Mouse (Mus musculus): ENCODE measurements around the gene Apobec3. TPM values are rescaled to one million over a fixed set of nuclear protein-coding genes. Genes with fewer than 3 reads are reported as not detected.
"Not testable (repeated sequence)": the region's sequence is repeated elsewhere in the genome, so short reads cannot be mapped to it uniquely, and the experiment has no call there.

Gene Apobec3
- polyA plus RNA-seq, 1 experiment from 2014 or later, result 5.1 TPM

DNA sequence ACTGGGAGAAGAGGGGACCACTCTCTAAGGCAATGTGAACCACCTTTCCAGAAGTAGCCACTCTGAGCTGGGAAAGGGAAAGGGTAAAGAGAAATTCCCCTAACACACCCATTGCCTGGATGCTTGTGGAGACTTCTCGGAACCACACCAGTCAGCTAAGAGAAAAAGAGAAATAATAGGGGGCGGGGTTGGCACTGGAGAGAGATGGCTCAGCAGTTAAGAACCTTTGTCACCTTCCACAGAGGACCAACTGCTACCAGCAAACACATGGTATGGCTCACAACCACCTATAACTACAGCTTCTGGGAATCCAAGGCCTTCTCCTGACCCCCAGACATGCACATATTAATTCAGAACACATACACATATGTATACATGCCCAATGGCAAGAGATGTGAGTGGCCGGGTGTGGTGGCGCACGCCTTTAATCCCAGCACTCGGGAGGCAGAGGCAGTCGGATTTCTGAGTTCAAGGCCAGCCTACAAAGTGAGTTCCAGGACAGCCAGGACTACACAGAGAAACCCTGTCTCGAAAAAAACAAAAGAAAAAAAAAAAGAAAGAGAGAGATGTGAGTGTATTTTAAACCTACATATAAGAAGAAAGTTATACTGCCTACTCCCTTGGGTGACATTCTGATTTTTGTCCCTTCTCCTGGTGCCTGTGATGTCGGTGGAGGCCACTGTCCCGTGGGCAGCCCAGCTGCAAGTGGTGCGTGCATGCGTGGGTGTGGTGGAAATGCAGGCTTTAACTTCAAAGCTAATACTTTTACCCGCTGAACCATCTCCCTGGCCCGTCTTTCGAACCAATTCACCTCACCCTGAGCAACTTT lies 1.8 kb downstream of the Apobec3 start:
- H3K27ac ChIP-seq, result no peak overlapping the region
- ATAC-seq (ENCODE audit: low FRiP score), result no peak
- no peak overlapping the region for H3K4me3 ChIP-seq (replicated peaks; ENCODE audit: low read length)
- H3K27me3 ChIP-seq (ENCODE audit: control insufficient read depth, insufficient read depth, low read length), result 0 out of 2 replicates have a peak, but pooled peaks cover 8% of the 10 kb centered on the region
- DNase-seq (ENCODE audit: low spot score), result no peak
- H3K9ac ChIP-seq, result no peak overlapping the region
- H3K4me1 ChIP-seq (replicated peaks; ENCODE audit: control insufficient read depth, insufficient read depth, low read length), result no peaks in the 10 kb centered on the region
- H3K4me2 ChIP-seq (replicated peaks), result 0 out of 2 replicates have a peak overlapping the region, but pooled peaks have one; percentile 45
- H3K36me3 ChIP-seq (replicated peaks; ENCODE audit: control insufficient read depth, insufficient read depth), result no peaks in the 10 kb centered on the region
- WGBS, result 85% methylated on average over 15 of the region's 15 CpGs
- H3K9me3 ChIP-seq (ENCODE audit: control insufficient read depth, low read length), result no peaks in the 10 kb centered on the region

DNA sequence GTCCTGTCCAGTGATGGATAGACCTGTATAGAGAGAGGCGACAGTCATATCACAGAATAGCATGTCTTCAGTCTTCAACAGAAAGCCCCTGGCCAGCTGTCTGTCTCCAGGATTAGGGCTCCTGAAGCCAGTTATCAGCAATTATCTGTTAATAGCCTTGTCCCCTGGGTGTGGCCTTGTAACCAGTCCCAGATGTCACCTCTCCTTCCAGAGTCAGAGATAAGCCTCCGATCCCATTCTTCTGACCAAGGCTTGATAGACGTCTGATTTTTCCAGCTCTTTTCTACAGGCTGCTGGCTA lies 2.3 kb downstream of the Apobec3 start:
- no peaks in the 10 kb centered on the region for H3K4me1 ChIP-seq (replicated peaks; ENCODE audit: control insufficient read depth, insufficient read depth, low read length)
- H3K9me3 ChIP-seq (ENCODE audit: control insufficient read depth, low read length), result no peaks in the 10 kb centered on the region
- WGBS, result 60% methylated on average over 3 of the region's 3 CpGs
- H3K36me3 ChIP-seq (replicated peaks; ENCODE audit: control insufficient read depth, insufficient read depth), result no peaks in the 10 kb centered on the region
- no peak for DNase-seq (ENCODE audit: low spot score)
- no peak overlapping the region for H3K4me2 ChIP-seq (replicated peaks)
- H3K4me3 ChIP-seq (replicated peaks; ENCODE audit: low read length), result no peak overlapping the region
- ATAC-seq (ENCODE audit: low FRiP score), result no peak
- H3K27me3 ChIP-seq (ENCODE audit: control insufficient read depth, insufficient read depth, low read length), result 0 out of 2 replicates have a peak, but pooled peaks cover 8% of the 10 kb centered on the region
- no peak overlapping the region for H3K27ac ChIP-seq
- H3K9ac ChIP-seq, result no peak overlapping the region

GRCm38 (mm10) chr15:79894343-79894742 lies 2.9 kb downstream of the Apobec3 start:
- Histone ChIP-seq H3K9me3 (ENCODE audit: control insufficient read depth, low read length) (no peaks in the 10 kb centered on the region), H3K4me1 (replicated peaks; ENCODE audit: control insufficient read depth, insufficient read depth, low read length) (no peaks in the 10 kb centered on the region), H3K27ac (no peak overlapping the region), H3K9ac (no peak overlapping the region), H3K27me3 (ENCODE audit: control insufficient read depth, insufficient read depth, low read length) (0 out of 2 replicates have a peak, but pooled peaks cover 8% of the 10 kb centered on the region), H3K4me3 (replicated peaks; ENCODE audit: low read length) (no peak overlapping the region), H3K4me2 (replicated peaks) (no peak overlapping the region), H3K36me3 (replicated peaks; ENCODE audit: control insufficient read depth, insufficient read depth) (no peaks in the 10 kb centered on the region)
- ATAC-seq (ENCODE audit: low FRiP score) (no peak), DNase-seq (ENCODE audit: low spot score) (no peak)
- WGBS, result 80% methylated on average over 4 of the region's 4 CpGs

GRCm38 (mm10) chr15:79895221-79896079 lies 4.0 kb downstream of the Apobec3 start:
- ATAC-seq (ENCODE audit: low FRiP score); H3K36me3 ChIP-seq (replicated peaks; ENCODE audit: control insufficient read depth, insufficient read depth); H3K9ac ChIP-seq; H3K27ac ChIP-seq; H3K4me2 ChIP-seq (replicated peaks); H3K27me3 ChIP-seq (ENCODE audit: control insufficient read depth, insufficient read depth, low read length); H3K4me1 ChIP-seq (replicated peaks; ENCODE audit: control insufficient read depth, insufficient read depth, low read length); H3K9me3 ChIP-seq (ENCODE audit: control insufficient read depth, low read length); H3K4me3 ChIP-seq (replicated peaks; ENCODE audit: low read length); DNase-seq (ENCODE audit: low spot score): not testable (repeated sequence)
- WGBS, result 92% methylated on average over 10 of the region's 23 CpGs

DNA sequence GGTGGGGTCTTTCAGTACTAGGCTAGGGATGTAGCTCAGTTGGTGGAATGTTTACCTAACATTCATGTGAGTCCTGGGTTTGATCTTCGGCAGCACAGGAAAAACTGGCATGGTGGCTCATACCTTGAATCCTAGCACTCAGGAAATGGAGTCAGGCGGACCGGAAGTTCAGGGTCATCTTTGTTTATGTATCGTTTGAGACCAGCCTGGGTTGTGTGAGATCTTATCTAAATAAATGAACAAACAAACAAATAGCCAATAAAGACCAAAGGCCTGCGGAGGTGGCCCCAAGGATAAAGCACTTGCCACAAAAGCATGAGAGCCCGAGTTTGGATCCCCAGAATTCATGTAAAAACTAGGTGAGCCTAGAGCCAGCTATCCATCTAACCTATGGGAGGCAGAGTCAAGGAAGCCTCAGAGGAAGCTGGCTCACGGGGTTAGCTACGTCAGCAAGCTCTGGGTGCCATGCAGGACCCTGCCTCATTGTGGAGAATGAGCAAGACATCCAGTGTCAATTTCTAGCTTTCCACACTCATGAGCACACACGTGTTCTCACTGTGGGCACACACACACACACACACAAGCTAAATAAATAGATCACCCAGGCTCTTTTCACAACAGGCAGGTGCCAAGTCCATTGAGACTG lies 4.7 kb downstream of the Apobec3 start:
- no peak for ATAC-seq (ENCODE audit: low FRiP score)
- 81% methylated on average over 9 of the region's 9 CpGs for WGBS
- 0 out of 2 replicates have a peak, but pooled peaks cover 6% of the 10 kb centered on the region for H3K27me3 ChIP-seq (ENCODE audit: control insufficient read depth, insufficient read depth, low read length)

GRCm38 (mm10) chr15:79898988-79899387 lies 7.5 kb downstream of the Apobec3 start:
- WGBS, result 89% methylated on average over 5 of the region's 5 CpGs
- Histone ChIP-seq H3K4me2 (replicated peaks) (no peak overlapping the region), H3K4me3 (replicated peaks; ENCODE audit: low read length) (no peak overlapping the region), H3K9me3 (ENCODE audit: control insufficient read depth, low read length) (no peaks in the 10 kb centered on the region), H3K27me3 (ENCODE audit: control insufficient read depth, insufficient read depth, low read length) (no peaks in the 10 kb centered on the region), H3K27ac (no peak overlapping the region), H3K36me3 (replicated peaks; ENCODE audit: control insufficient read depth, insufficient read depth) (no peaks in the 10 kb centered on the region), H3K9ac (no peak overlapping the region), H3K4me1 (replicated peaks; ENCODE audit: control insufficient read depth, insufficient read depth, low read length) (no peaks in the 10 kb centered on the region)
- DNase-seq (ENCODE audit: low spot score) (no peak), ATAC-seq (ENCODE audit: low FRiP score) (no peak)

More for the DNA sequence above, 4.7 kb downstream of the Apobec3 start:
- H3K9ac ChIP-seq, result no peak overlapping the region
- H3K9me3 ChIP-seq (ENCODE audit: control insufficient read depth, low read length), result no peaks in the 10 kb centered on the region
- no peaks in the 10 kb centered on the region for H3K4me1 ChIP-seq (replicated peaks; ENCODE audit: control insufficient read depth, insufficient read depth, low read length)
- no peak overlapping the region for H3K4me3 ChIP-seq (replicated peaks; ENCODE audit: low read length)
- no peaks in the 10 kb centered on the region for H3K36me3 ChIP-seq (replicated peaks; ENCODE audit: control insufficient read depth, insufficient read depth)
- no peak overlapping the region for H3K27ac ChIP-seq
- DNase-seq (ENCODE audit: low spot score), result no peak
- no peak overlapping the region for H3K4me2 ChIP-seq (replicated peaks)

GRCm38 (mm10) chr15:79899828-79900510 lies 8.5 kb downstream of the Apobec3 start:
- Histone ChIP-seq H3K27me3 (ENCODE audit: control insufficient read depth, insufficient read depth, low read length) (no peaks in the 10 kb centered on the region), H3K4me3 (replicated peaks; ENCODE audit: low read length) (no peak overlapping the region), H3K9me3 (ENCODE audit: control insufficient read depth, low read length) (no peaks in the 10 kb centered on the region), H3K36me3 (replicated peaks; ENCODE audit: control insufficient read depth, insufficient read depth) (no peaks in the 10 kb centered on the region), H3K4me2 (replicated peaks) (no peak overlapping the region), H3K27ac (no peak overlapping the region), H3K4me1 (replicated peaks; ENCODE audit: control insufficient read depth, insufficient read depth, low read length) (no peaks in the 10 kb centered on the region), H3K9ac (no peak overlapping the region)
- WGBS, result 90% methylated on average over 6 of the region's 6 CpGs
- ATAC-seq (ENCODE audit: low FRiP score) (no peak), DNase-seq (ENCODE audit: low spot score) (no peak)

GRCm38 (mm10) chr15:79900751-79901150 lies 9.3 kb downstream of the Apobec3 start:
- Histone ChIP-seq H3K9ac (no peak overlapping the region), H3K4me1 (replicated peaks; ENCODE audit: control insufficient read depth, insufficient read depth, low read length) (no peaks in the 10 kb centered on the region), H3K27me3 (ENCODE audit: control insufficient read depth, insufficient read depth, low read length) (no peaks in the 10 kb centered on the region), H3K9me3 (ENCODE audit: control insufficient read depth, low read length) (no peaks in the 10 kb centered on the region), H3K36me3 (replicated peaks; ENCODE audit: control insufficient read depth, insufficient read depth) (no peaks in the 10 kb centered on the region), H3K4me3 (replicated peaks; ENCODE audit: low read length) (no peak overlapping the region), H3K4me2 (replicated peaks) (no peak overlapping the region), H3K27ac (no peak overlapping the region)
- 71% methylated on average over 7 of the region's 7 CpGs for WGBS
- no peak for DNase-seq (ENCODE audit: low spot score)
- ATAC-seq (ENCODE audit: low FRiP score), result no peak

Data from hindbrain, embryonic 14.5 days (tissue).